Mouse (Mus musculus) effector memory CD4-positive, alpha-beta T cell, adult 5 months (primary cell): ENCODE results near the gene Apobec1. TPM values are rescaled to one million over a fixed set of nuclear protein-coding genes. Genes with fewer than 3 reads are reported as not detected.

Experiments
- polyA plus RNA-seq: library from polyadenylated mRNA; unstranded; fragments of 100-300 nt; shearing (Covaris generic); gene quantifications from one replicate; pipeline ENCODE4 v1.2.1, GENCODE M21; 2017

Apobec1 gene
- polyA plus RNA-seq, result 9.9 TPM

DNA sequence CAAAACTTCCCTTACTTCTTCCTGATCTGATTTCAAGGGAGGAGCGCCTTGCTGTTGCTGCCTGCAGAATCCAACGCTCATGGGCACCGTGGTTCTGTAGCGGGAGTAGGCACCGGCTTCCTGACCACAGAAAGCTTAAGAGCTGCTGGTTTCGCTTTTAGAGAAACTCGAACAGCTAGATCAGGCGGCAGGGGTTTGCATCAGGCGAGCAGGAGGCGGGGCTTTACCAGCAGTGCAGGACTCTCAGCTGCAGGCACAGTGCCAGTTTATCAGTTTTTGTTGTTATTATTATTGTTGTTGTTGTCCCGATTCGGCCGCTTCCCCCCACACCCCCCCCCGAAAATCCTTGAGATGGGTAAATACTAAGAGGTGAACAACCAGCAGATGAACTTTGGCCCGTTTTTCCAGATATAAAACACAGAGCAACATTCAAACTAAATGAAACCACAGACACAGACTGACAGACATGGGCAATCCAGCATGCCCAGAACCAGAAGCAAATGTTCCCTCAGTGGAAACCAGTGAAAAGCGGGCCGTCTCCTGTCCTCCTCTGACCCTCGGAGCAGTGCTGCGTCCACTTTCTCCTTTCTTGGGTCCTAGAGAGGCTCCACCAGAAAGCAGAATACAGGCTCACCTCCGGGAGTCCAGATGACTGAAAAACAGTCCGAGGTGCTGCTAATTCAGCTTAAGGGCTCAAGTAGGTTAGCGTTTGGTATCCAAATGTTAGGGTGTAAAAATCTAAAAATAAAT lies at the start of gene Apobec1:
Gene Apobec1, minus strand, starts transcription at position 203 of the 750 bp plus-strand sequence.

GRCm38 (mm10) chr6:122626110-122626509 lies 23.9 kb upstream of the Apobec1 start, which contains the start of gene Dppa3:
Gene Dppa3 (plus strand): TSS chr6:122626410.

DNA sequence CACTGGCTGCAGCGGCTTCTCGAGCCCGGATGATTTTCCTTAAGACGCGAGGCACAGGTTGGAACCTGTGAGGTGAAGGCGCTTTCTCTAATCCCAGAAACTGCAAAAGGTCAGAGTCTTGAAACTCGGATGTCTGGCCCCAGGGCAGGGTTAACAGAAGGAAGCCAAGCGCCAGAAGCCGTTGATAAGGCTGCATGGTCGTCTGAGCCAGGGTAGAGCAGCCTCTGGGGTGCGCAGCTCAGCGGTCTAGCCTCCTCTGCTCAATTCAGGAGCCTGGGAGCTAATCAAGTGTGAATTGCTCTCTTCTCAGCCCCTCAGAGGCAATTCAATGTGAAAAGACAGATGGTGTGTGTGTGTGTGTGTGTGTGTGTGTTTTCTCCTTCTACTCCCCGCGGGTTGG lies 7.5 kb upstream of the Apobec1 start, which contains the start of gene Gdf3:
Gene Gdf3, minus strand, starts transcription at position 317 of the 400 bp plus-strand sequence.

DNA sequence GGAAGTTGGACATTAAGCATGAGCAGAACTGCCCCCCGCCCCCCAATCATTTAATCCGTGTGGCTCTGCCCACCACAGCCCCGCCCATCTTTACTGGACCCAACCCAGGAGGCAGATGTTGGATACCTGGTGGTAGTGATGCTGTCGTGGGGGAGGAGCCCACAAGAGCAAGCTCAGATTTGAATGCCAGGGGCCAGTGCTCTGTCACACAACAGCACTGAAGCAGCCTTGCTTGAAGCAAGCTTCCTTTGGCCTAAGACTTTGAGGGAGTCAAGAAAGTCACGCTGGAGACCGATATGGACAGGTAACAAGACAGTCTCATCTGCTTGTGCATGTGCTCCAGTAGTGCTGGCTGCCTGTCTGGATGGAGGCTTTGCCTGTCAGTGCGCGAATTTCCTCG lies 48.6 kb downstream of the Apobec1 start, which contains the start of gene Aicda:
Gene Aicda, plus strand, starts transcription at position 196 of the 400 bp plus-strand sequence.

Other genes with a start within 250 kb of the Apobec1 start
- not detected for gene Rimklb, start 103.7 kb downstream of the Apobec1 start, polyA plus RNA-seq
- gene Mfap5, start 96.6 kb downstream of the Apobec1 start, polyA plus RNA-seq, result not detected
- 0.20 TPM for gene Aicda, start 48.6 kb downstream of the Apobec1 start, polyA plus RNA-seq
- not detected for gene Gdf3, start 7.6 kb upstream of the Apobec1 start, polyA plus RNA-seq
- gene Dppa3, start 24.0 kb upstream of the Apobec1 start, polyA plus RNA-seq, result not detected
- gene Nanog, start 105.0 kb upstream of the Apobec1 start, polyA plus RNA-seq, result not detected
- gene Slc2a3, start 199.2 kb upstream of the Apobec1 start, polyA plus RNA-seq, result 26.0 TPM
- gene Foxj2, start 217.5 kb upstream of the Apobec1 start, polyA plus RNA-seq, result 38.5 TPM